Mouse (Mus musculus): Measurements from ENCODE around the gene Jpt1.
"Not testable (repeated sequence)": the region's sequence is repeated elsewhere in the genome, so short reads cannot be mapped to it uniquely, and the experiment has no call there.

The Jpt1 gene

DNA sequence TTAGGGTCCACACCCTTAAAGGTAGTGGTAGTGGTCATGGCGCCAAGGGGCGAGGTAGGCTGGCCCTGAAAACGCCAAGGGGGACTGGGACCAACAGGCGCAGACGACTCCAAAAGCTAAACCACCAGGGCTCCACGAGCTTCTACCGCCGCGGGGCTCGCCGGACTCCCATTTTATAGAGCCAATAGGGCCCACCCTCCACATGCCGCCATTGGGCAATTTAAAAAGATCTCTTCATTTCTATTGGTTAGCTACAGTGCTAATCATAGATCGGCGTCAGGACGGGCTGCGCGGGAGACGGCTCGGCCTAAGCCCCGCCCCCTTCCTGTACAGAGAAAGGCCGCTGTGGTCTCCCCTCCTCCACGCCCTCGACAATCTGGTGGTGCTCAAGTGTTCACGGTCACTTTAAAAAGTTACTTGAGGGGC lies at the start of gene Jpt1:
Jpt1 (minus strand) TSS at position 150 of the 426 bp plus-strand sequence.
- in situ Hi-C loops (cut with MboI; ENCODE audit: low sequenced_read_pairs) = no loop called here

DNA sequence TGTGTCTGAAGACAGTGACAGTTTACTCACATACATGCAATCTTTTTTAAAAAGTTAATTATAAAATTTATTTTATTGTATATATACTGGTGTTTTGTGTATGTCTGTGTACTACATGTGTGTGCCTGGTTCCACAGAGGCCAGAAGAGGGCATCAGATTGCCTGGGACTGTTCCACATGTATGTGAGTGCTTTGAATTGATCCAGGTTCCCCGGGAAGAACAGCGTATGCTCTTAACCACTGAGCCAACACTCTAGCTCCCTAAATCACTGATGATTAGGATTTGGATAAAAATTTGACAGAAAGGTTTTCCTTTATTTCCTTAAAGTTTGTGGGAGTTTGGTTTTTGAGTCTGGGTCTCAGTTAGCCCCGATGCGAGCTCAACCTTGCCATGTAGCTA lies 49.2 kb upstream of the Jpt1 start:
- in situ Hi-C loops (cut with MboI; ENCODE audit: low sequenced_read_pairs) = no loop called here

DNA sequence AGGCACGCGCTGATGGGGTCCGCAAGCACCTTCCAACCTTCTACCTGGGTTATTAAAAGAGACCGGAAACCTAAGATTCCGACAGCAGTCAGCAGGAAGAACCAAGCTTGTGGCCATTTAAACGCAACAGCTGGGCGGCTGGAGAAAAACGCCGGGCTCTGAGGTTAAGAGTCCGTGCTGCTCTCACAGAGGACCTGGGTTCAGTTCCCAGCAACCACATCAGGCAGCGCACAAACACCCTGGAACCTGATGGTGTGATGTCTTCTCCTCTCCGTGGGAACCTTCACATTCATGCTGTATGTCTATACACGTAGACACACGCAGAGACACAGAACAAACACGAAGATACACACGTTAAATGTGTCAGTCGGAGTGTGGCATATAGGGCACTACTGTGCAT lies 41.5 kb upstream of the Jpt1 start:
- in situ Hi-C loops (cut with MboI; ENCODE audit: low sequenced_read_pairs) = no loop called here

DNA sequence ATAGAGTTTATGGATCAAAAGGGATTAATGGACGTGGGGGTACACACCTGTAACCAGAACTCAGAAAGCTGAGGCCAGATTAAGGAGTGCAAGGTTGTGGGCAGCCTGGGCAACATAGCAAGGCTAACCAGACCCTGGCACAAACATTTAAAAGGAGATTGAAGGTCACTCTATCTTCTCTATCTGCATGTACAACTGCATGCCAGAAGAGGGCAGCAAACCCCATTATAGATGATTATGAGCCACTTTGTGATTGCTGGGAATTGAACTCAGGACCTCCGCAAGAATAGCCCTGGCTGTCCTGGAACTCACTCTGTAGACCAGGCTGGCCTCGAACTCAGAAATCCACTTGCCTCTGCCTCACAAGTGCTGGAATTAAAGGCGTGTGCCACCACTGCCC lies 38.6 kb upstream of the Jpt1 start:
- in situ Hi-C loops (cut with MboI; ENCODE audit: low sequenced_read_pairs) = no loop called here

DNA sequence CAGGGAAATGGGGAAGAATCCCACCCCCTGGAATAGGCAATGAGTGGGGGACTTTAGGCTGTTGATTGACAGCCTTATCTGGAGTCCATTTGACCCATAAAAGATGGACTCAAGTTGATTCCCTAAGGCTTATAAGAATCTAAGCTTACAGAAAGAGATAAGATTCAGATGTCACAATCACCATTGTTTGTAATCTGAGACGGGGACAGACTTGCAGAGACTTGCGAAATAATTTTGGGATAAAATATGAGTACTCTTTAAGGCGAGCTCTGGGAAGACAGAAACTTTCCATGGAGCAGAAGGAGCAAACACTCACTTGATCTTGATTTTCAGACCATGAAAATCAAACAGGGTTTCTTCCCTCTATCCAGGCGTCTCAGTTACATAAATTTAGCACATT lies 29.4 kb upstream of the Jpt1 start:
- in situ Hi-C loops (cut with MboI; ENCODE audit: low sequenced_read_pairs) = no loop called here

DNA sequence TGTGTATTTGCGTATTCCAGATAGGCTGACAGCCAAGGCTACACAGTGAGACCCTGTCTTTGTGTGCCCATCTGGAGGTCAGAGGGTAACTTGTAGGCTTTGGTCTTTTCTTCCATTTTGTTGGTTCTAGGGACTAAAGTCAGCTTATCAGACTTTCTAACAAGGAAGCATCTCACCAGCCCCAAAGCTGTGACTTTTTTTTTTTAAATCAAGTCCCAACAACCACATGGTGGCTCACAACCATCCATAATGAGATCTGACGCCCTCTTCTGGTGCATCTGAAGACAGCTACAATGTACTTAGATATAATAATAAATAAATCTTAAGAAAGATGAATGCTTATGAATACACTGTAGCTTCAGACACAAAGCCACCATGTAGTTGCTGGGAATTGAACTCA lies 23.9 kb upstream of the Jpt1 start:
- in situ Hi-C loops (cut with MboI; ENCODE audit: low sequenced_read_pairs) = no loop called here

DNA sequence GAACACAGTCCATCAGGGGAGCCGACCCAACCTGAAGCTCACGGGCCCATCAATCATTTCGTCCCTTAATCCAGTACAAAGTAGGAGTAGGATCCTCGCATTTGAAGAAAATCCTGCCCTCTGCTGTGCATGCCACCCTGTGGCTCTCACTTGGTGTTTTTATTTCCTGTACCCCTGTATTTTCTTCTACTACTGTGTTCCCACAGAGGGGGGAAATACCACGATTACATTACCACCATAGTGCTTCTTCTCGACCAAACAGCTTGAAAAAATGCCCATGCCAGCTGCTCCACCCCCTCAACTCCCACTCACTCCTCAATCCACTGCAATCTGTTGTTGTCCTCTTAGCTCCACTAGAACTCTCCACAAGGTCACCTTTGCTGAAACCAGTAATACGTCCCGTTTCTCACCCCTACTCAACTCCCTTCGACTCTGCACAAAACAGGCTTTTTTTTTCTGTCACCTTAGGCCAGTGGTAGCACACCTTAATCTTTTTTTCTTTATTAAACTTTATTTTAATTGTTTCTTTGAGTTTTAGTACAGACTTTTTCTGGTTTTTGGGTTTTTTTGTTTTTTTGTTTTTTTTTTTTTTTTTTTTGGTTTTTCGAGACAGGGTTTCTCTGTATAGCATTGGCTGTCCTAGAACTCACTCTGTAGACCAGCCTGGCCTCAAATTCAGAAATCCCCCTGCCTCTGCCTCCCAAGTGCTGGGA lies 22.8 kb upstream of the Jpt1 start:
- in situ Hi-C loops (cut with MboI; ENCODE audit: low sequenced_read_pairs) = no loop called here

DNA sequence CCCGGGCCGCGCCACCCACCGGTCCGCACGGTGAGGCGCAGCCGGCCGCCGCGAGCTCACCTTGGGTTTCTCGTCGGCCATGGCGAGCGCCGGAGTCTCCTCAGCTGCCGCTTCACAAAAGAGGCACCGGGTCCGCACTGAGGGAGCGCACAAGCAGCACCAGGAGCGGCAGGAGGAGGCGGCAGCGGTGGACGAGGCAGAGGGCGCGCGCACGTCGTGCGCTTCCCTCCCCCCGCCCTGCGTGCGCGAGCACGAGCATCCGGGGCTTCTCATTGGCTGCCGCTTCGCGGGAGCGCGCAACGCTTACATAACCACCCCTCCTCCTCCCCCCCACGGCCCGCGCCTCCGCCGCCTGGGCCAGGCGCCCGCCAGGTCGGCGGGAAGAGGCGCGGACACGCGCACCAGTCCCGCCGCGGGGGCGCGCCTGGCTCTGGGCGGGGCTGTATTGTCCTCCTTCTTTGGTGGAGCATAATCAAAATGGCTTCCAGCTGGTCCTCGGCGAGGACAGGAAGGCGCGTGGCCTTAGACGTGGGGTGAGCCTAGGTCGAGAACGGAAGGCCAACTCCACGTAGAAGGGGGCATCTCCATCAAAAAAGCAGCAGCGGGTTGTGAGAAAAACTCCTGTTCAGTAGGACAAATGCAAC lies 22.0 kb upstream of the Jpt1 start, which contains the start of gene Sumo2:
Sumo2 (minus strand) TSS at position 239 of the 644 bp plus-strand sequence.
- in situ Hi-C loops (cut with MboI; ENCODE audit: low sequenced_read_pairs) = no loop called here

DNA sequence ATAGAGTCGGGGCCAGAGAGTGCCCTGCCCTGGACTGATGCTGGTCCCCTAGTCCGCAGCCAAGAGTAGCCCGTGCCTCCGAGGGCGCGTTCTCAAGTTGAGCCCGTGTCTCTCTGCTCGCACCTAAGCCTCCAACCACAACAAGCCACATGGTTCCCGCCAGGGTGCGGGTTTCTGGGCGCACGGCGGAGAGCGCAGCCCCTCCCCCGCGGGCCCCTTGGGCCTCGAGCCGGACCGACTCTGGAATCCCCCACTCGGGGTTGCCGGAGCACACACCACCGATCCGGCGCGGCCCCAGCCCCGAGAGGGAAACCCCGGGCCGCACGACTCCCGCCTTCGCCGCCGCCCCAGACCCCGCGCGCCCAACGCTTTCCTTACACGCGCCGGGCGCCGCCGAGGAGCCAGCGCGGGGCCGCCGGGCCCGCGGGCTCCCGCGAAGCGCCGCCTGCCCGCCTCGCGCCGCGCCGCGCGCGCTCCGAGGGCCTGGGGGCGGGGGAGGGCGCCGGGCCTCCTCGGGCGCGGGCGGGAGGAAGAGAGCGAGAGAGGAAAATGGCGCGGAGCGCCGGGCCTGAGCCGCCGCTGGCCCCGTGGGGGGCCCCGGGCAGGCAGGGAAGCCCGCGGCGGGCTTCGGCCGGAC lies 21.3 kb upstream of the Jpt1 start:
- in situ Hi-C loops (cut with MboI; ENCODE audit: low sequenced_read_pairs) = no loop called here

DNA sequence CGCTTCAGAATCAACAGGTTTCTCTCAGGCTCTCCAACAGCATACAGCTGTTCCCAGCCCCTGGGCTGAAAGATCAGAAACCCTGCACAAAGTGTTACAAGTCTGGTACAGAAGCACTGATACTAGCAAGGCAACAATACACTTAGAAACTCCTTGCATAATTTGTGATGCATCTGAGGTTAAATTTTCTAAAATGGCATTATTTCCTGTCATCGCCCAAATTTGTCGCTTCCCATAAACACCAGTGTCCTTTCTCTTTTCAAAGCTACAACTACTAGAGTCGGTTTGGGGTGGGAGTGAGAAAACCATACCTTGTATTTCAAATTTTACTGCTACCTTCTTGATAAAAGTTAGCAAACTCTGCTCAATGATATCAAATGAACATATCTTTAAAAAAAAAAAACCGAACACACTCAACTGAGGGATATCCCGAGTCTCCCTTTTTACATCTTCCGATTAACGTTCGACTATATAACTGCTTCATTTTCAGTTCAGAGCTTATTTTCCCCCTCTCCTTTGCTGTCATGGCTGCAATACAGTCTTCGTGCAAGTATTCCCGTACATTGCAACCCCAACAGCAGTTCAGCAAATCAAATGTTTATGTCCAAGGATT lies 20.7 kb upstream of the Jpt1 start:
- in situ Hi-C loops (cut with MboI; ENCODE audit: low sequenced_read_pairs) = no loop called here

DNA sequence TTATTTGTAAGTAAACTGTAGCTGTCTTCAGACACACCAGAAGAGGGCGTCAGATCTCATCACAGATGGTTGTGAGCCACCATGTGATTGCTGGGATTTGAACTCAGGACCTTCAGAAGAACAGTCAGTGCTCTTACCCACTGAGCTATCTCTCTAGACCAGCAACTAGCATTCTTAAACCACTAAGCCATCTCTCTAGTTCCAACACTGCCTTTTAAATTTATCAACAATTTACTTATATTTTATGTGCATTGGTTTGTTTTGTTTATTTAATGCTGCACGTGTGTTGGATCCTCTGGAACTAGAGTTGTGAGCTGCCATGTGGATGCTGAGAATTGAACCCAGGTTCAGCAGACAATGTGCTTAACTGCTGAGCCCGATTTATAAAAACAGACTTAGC lies 12.3 kb upstream of the Jpt1 start:
- in situ Hi-C loops (cut with MboI; ENCODE audit: low sequenced_read_pairs) = not testable (repeated sequence)

DNA sequence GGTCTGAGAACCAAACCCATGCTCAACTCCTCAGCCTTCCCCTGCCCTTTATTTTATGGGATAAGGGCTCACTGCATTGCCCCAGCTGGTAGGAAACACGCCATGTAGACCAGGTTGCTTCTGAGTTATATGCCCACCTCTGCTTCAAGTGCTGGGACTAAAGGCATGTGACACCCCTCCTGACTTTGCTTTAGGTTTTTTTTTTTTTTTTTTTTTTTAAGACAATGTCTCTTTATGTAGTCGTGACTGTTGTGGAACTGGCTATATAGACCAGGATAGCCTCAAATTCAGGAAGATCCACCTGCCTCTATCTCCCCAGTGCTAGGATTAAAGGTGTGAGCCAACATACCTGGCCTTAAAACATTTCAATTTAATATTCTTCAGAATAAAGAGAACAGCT lies 8.5 kb upstream of the Jpt1 start:
- in situ Hi-C loops (cut with MboI; ENCODE audit: low sequenced_read_pairs) = no loop called here

DNA sequence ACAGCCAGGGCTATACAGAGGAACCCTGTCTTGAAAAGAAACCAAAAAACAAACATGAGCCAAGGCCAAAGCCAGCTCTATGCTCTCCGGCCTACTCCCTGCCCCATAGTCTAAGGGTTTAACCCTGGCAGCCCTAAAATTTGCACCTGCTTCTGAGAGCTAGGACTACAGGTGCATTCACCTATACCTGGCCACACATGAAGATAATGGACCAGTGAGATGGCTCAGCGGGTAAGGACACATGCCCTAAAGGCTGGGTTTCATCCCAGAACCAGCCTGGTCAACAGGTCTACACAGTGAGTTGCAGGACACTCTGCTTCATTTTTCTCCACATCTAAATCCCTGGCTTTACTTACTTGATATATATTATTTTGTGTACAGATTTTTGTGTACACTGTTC lies 8.1 kb upstream of the Jpt1 start:
- in situ Hi-C loops (cut with MboI; ENCODE audit: low sequenced_read_pairs) = no loop called here

DNA sequence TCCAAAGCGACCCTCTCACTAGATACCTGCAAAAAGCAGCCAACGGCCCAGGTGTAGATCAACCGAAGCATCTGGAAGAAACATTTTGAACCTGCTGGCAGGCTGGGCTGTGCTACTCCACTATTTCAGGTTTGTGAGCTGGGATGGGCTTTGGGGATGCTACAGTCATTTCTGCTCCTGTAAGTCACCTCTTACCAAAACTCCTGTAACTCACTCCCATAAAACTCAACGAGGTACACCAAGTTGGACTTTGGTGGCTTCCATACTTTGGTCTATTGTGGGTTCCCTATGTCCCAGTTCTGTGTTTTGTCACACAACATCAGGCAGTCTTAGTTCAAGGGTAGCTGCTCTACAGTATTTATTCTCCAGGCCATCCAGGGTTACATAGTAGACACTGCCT lies 6.9 kb upstream of the Jpt1 start:
- in situ Hi-C loops (cut with MboI; ENCODE audit: low sequenced_read_pairs) = no loop called here

DNA sequence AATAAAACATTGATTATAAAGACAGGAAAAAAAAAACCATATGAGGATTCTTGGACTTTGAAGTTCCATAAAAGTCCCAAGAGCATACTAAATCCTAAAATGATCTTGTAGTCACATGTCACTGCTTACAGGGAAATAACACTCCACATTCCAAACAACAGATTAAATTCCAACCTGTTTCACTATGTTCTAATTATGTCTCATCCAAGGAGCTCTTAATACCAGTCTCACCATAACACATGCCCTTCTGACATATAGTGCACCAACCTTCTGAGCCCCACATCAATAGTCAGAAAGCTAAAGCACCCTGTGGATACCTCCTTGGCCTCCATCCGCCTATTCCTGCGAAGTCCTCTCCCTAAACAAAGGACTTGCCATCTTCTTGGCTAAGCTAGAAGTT lies 6.0 kb upstream of the Jpt1 start:
- in situ Hi-C loops (cut with MboI; ENCODE audit: low sequenced_read_pairs) = no loop called here

DNA sequence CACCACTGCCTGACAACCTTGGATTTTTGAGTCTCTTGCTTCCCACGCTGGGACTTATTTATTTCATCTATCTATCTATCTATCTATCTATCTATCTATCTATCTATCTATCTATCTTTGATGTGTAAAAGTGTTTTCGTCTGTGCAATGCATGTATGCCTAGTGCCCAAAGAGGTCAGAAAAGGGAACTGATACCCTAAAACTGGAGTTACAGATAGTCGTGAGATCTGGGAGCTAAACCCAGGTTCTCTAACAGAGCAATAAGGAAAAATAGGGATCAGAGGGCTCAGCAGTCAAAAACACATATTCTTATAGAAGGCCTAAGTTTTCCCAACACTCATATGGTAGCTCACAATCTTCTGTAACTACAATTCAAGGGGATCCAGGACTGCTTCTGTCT lies 5.4 kb upstream of the Jpt1 start:
- in situ Hi-C loops (cut with MboI; ENCODE audit: low sequenced_read_pairs) = no loop called here

DNA sequence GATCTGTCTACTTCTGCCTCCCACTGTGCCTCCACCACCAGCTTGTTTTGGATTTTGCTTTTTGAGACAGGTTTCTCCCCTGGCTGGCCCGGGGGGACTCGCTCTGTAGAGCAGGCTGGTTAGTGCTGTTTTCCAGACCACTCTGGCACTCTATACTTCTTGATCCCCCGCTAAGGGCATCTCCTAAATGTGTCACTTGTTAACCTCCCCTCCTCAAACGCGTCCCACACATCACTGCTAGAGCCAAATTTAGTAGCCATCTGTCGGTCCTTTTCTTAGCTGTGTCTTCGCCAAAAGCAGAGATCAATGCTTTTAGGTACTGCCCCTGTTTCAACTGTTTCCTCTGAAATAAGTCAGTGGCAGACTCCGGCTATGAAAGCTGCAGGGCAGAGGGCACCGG lies 4.5 kb upstream of the Jpt1 start:
- in situ Hi-C loops (cut with MboI; ENCODE audit: low sequenced_read_pairs) = no loop called here

DNA sequence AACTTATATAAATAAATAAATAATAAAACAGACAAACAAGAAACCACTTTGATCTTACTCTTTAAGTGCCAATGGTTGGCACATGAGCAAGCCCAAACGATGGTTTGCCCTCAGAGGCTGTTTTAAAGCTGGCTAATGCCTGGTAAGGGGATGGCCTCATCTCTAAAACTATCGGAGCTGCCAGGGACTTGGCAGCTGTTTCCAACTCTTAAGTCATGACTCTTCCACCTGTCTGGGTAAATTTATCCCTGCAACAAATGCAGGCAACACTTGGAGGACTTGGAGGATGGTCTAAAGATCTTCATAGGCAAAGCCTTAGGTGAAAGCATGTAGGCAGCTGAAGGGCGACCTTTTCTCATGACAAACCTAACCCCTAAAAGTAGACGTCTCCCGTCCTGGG lies 2.8 kb upstream of the Jpt1 start:
- in situ Hi-C loops (cut with MboI; ENCODE audit: low sequenced_read_pairs) = no loop called here

DNA sequence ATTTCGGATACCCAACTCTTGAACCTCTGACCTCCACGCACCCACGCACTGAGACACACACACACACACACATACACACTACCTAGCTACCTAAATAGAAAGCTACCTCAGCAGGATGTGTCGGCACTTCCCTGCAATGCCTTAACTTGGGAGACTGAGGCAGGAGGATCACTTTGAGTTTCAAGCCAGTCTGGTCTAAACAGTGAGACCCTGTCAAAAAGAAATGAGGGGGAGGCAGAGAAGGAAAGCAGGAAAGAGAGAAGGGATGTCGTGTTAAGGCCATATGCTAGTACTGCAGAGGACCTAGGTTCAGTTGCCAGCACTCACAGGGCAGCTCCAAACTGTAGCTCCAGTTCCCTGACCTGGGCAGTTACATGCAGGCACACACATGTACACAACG lies 834 bp upstream of the Jpt1 start:
- in situ Hi-C loops (cut with MboI; ENCODE audit: low sequenced_read_pairs) = no loop called here

DNA sequence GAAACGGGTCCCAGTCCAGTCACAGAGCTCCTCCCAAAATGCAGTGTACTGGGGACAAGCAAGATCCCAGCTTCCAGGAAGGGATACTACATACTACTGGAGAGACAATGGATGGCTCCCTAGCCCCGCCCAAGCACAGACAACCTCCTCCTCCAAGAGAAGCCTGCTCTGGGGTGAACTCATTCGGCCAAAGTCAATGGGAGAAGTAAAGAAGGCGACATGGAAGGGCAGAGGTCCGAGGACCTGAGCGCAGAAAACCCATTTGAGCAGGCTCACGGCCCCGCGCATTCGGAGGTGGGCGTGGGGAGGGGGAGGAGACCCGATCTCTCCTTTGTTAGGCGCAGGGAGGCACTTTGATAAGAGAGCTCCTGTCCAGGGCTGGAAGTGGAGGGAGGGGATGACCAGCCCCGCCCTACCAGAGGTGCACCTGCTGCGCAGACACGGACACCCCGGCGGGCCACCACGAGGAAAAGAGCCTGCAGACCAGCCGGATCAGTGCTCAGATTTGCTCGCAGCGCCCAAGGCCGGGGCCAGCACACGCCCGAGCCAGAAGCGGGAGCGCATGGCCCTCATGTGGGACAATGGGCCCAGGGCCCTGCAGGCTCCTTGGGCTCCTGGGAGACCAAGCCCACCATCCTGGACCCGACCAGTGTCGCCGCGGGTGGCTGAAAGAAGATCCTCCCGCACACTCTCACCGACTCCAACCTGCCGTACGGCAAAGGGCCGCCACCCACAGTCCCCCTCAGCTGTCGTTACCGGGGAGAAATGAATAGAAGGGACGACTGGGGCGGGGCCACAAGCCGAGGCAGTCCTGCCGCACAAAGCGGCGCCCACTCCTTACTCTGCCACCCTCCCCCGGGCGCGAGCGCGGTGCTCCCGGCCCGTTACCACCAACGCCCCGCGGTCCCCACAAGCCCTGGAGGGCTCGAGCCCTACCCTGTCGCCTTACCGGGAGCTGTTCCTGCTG lies 633 bp downstream of the Jpt1 start:
- in situ Hi-C loops (cut with MboI; ENCODE audit: low sequenced_read_pairs) = no loop called here
